Mouse (Mus musculus) thymus, adult 2 months (tissue): ENCODE data around the gene Oaz1. TPM values are rescaled to one million over a fixed set of nuclear protein-coding genes. Genes with fewer than 3 reads are reported as not detected.

Source experiments
- DNase-seq: peaks from one replicate; pipeline ENCODE4 v3.0.0; 2021
- H3K27ac ChIP-seq: fragments of 200-500 bp; 2 replicates; pipeline ENCODE4 v1.5.1; 2012; ENCODE audit warnings: low read length, control low read depth; ENCODE audit not compliant: control insufficient read depth, insufficient read depth
- H3K27me3 ChIP-seq: fragments of 200-500 bp; 2 replicates; pipeline ENCODE4 v1.6.1; 2012; ENCODE audit warnings: mild to moderate bottlenecking, low read length, moderate library complexity, mixed read lengths; ENCODE audit not compliant: control insufficient read depth, insufficient read depth
- H3K36me3 ChIP-seq: fragments of 200-500 bp; 2 replicates; pipeline ENCODE4 v1.6.1; 2012; ENCODE audit warnings: mild to moderate bottlenecking, low read length, moderate library complexity; ENCODE audit not compliant: control insufficient read depth, insufficient read depth
- H3K4me1 ChIP-seq: fragments of 200-500 bp; replicated peaks from 2 replicates; pipeline ENCODE4 v1.6.1; 2012; ENCODE audit warnings: low read length; ENCODE audit not compliant: control insufficient read depth, insufficient read depth
- H3K4me3 ChIP-seq: fragments of 200-500 bp; 2 replicates; pipeline ENCODE4 v1.5.1; 2012; ENCODE audit warnings: mild to moderate bottlenecking, low read length, control low read depth, moderate library complexity; ENCODE audit not compliant: control insufficient read depth, insufficient read depth
- CTCF ChIP-seq: fragments of 200-500 bp; IDR thresholded peaks from 2 replicates; pipeline ENCODE4 v1.5.1; 2012; ENCODE audit warnings: mild to moderate bottlenecking, control low read depth, low read length, moderate library complexity, borderline replicate concordance; ENCODE audit not compliant: control insufficient read depth, poor library complexity, insufficient read depth; ENCODE audit errors: extremely low read depth
- POLR2A ChIP-seq: fragments of 200-500 bp; IDR thresholded peaks from 2 replicates; pipeline ENCODE4 v1.6.1; 2012; ENCODE audit warnings: mild to moderate bottlenecking, low read length, control low read depth, moderate library complexity; ENCODE audit not compliant: control insufficient read depth, poor library complexity, insufficient read depth; ENCODE audit errors: extremely low read depth
- WGBS: fragments of 180-500 bp; shearing (Covaris S2); methylation state at CpG from one replicate; pipeline ENCODE4 v1.1.7; 2018; 5-methylcytosine and 5-hydroxymethylcytosine counted together
- polyA plus RNA-seq: library from polyadenylated mRNA; depleted of rRNA; stranded (reverse); fragments of >200 nt; gene quantifications from 2 replicates; pipeline ENCODE4 v1.2.3, GENCODE M21; 2012; rRNA removed

Gene Oaz1
- polyA plus RNA-seq, 1 experiment, result 1,988 TPM

DNA sequence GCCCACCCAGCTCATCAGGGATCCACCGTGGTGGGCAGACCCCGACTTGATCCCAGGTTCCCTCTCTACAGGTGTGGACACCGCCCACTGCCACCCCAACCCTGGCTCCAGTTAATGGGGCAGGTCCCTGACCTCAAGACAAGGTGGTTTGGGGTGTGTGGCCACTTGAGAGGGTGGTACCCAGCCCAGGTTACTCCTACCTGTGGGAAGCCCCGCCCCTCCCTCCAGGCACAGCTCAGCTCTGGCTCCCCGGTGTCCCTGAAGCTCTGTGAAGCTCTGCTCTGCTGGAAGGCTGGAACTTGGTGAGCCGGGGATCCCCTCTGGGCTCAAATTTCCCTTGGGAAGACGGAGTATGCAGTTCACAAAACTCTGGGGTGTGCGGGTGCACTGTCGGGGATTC is 45.1 kb downstream of the Oaz1 start, which contains the start of gene Tmprss9:
Tmprss9 (plus strand) TSS at position 268 of the 400 bp plus-strand sequence.
- DNase-seq, result no peak
- Histone ChIP-seq H3K36me3 (no peaks in the 10 kb centered on the region), H3K4me3 (no peak within 1 kb of the TSS), H3K4me1 (no peaks in the 10 kb centered on the region), H3K27me3 (no peaks in the 10 kb centered on the region), H3K27ac (no peak within 1 kb of the TSS)
- TF ChIP-seq POLR2A (no peak), CTCF (no peak)
- 43% methylated on average over 9 of the region's 9 CpGs for WGBS

DNA sequence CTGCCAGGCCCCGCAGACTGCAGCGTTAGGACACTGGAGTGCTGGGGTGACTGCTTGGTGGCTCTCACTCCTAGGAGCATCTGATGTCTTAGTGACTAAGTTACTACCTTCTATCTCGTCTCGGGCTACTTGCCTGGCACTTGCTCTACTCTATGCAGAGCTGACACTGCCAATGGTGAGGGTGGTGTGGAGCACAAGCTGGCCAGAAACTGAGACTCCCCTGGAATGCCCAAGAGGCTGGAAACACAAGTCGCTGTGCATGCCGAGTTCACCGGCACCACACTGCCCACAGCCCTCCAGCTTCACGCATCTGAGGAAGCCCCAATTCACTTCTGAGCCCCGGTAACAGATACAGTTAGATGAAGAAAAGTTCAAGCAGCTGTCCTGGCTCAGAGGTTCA is 47.6 kb downstream of the Oaz1 start:
- DNase-seq, result no peak
- WGBS, result 92% methylated on average over 9 of the region's 9 CpGs
- Histone ChIP-seq H3K4me1 (no peaks in the 10 kb centered on the region; the same call in 1 of the 2 replicates), H3K36me3 (no peaks in the 10 kb centered on the region), H3K4me3 (no peak overlapping the region), H3K27me3 (no peaks in the 10 kb centered on the region), H3K27ac (no peak overlapping the region)
- no peak for TF ChIP-seq CTCF
- no peak for TF ChIP-seq POLR2A

DNA sequence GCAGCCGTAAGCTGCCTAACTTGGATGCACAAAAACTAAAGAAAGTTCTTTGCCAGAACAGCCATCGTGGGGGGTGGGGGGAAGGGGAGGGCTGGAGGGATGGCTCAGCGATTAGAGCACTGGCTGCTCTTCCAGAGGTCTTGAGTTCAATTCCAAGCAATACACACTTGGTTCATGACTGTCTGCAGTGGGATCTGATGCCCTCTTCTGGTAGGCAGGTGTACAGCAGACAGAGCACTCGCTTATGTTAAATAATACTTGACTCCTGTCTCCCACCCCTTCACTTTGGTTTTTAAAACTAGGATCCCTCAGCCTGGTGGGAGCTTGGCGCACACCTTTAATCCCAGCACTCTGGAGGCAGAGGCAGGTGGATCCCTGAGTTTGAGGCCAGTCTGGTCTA is 49.6 kb downstream of the Oaz1 start:
- Histone ChIP-seq H3K27ac (no peak overlapping the region), H3K27me3 (no peaks in the 10 kb centered on the region), H3K4me3 (no peak overlapping the region), H3K36me3 (no peaks in the 10 kb centered on the region), H3K4me1 (no peaks in the 10 kb centered on the region; the same call in 1 of the 2 replicates)
- no peak for TF ChIP-seq POLR2A
- TF ChIP-seq CTCF, result no peak
- 30% methylated on average over 5 of the region's 5 CpGs for WGBS
- peak; percentile 65 for DNase-seq

DNA sequence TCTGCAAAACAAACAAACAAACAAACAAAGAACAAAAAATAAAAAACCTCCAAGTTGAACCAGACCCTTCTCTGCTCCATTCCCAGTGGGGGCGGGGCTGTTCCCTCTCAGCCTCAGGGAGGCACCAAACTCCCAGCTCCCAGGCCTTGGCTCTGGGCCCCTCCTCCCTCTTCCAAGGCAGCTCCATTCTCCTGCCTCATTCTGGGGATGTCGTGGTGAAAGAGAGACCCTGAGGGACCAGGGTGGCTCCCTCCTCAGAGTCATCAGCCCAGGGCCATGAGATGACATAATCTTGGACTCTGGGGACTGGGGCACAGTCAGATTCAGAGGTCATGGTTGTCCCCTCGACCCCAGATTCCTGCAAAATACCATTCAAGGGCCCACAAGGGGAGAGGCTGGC is 50.1 kb downstream of the Oaz1 start:
- Histone ChIP-seq H3K4me3 (no peak overlapping the region), H3K36me3 (no peaks in the 10 kb centered on the region), H3K4me1 (no peaks in the 10 kb centered on the region; the same call in 1 of the 2 replicates), H3K27me3 (no peaks in the 10 kb centered on the region), H3K27ac (no peak overlapping the region)
- no peak for DNase-seq
- TF ChIP-seq POLR2A (no peak), CTCF (no peak)
- WGBS, result 68% methylated on average over 3 of the region's 3 CpGs

Other genes starting within 250 kb of the Oaz1 start
- 31.0 and 46.9 TPM in 2 replicates for gene Klf16, start 249.3 kb upstream of the Oaz1 start, polyA plus RNA-seq
- 310 and 359 TPM in 2 replicates for gene Abhd17a, start 236.3 kb upstream of the Oaz1 start, polyA plus RNA-seq
- gene Scamp4, start 223.8 kb upstream of the Oaz1 start, polyA plus RNA-seq, result 151 and 156 TPM in 2 replicates
- 42.9 and 48.2 TPM in 2 replicates for gene Adat3, start 223.8 kb upstream of the Oaz1 start, polyA plus RNA-seq
- gene Gm49322, start 220.6 kb upstream of the Oaz1 start, polyA plus RNA-seq, result 7.5 and 8.1 TPM in 2 replicates
- gene Csnk1g2, start 203.8 kb upstream of the Oaz1 start, polyA plus RNA-seq, result 492 and 499 TPM in 2 replicates
- gene Btbd2, start 169.6 kb upstream of the Oaz1 start, polyA plus RNA-seq, result 94.7 and 103 TPM in 2 replicates
- gene Mknk2, start 148.5 kb upstream of the Oaz1 start, polyA plus RNA-seq, result 606 and 621 TPM in 2 replicates
- 252 and 261 TPM in 2 replicates for gene Mob3a, start 124.7 kb upstream of the Oaz1 start, polyA plus RNA-seq
- gene Izumo4, start 124.5 kb upstream of the Oaz1 start, polyA plus RNA-seq, result 56.4 and 66.9 TPM in 2 replicates
- 182 and 195 TPM in 2 replicates for gene Ap3d1, start 84.4 kb upstream of the Oaz1 start, polyA plus RNA-seq
- gene Dot1l, start 71.5 kb upstream of the Oaz1 start, polyA plus RNA-seq, result 121 and 155 TPM in 2 replicates
- 94.6 and 119 TPM in 2 replicates for gene Sf3a2, start 28.5 kb upstream of the Oaz1 start, polyA plus RNA-seq
- 142 and 153 TPM in 2 replicates for gene Plekhj1, start 28.0 kb upstream of the Oaz1 start, polyA plus RNA-seq
- gene Amh, start 21.4 kb upstream of the Oaz1 start, polyA plus RNA-seq, result 6.3 and 8.8 TPM in 2 replicates
- 0.24 TPM in 1 of 2 replicates, not detected in the other for gene Jsrp1, start 13.2 kb upstream of the Oaz1 start, polyA plus RNA-seq
- gene Lingo3, start 17.4 kb downstream of the Oaz1 start, polyA plus RNA-seq, result 0.10 and 1.0 TPM in 2 replicates
- gene Lsm7, start 28.6 kb downstream of the Oaz1 start, polyA plus RNA-seq, result 187 and 242 TPM in 2 replicates
- gene Sppl2b, start 28.6 kb downstream of the Oaz1 start, polyA plus RNA-seq, result 153 and 167 TPM in 2 replicates
- 0.23 and 0.28 TPM in 2 replicates for gene Tmprss9, start 45.2 kb downstream of the Oaz1 start, polyA plus RNA-seq
- 227 and 310 TPM in 2 replicates for gene Timm13, start 74.3 kb downstream of the Oaz1 start, polyA plus RNA-seq
- gene Lmnb2, start 91.6 kb downstream of the Oaz1 start, polyA plus RNA-seq, result 44.2 and 52.7 TPM in 2 replicates
- 36.2 and 53.2 TPM in 2 replicates for gene Gadd45b, start 103.4 kb downstream of the Oaz1 start, polyA plus RNA-seq
- 0.63 and 0.80 TPM in 2 replicates for gene Gng7, start 188.3 kb downstream of the Oaz1 start, polyA plus RNA-seq
- gene Diras1, start 199.0 kb downstream of the Oaz1 start, polyA plus RNA-seq, result 0.05 and 0.13 TPM in 2 replicates
- gene Slc39a3, start 210.8 kb downstream of the Oaz1 start, polyA plus RNA-seq, result 52.7 and 57.6 TPM in 2 replicates
- gene Sgta, start 233.5 kb downstream of the Oaz1 start, polyA plus RNA-seq, result 265 and 279 TPM in 2 replicates
- 30.7 and 35.7 TPM in 2 replicates for gene Thop1, start 243.4 kb downstream of the Oaz1 start, polyA plus RNA-seq